Mouse (Mus musculus): Measurements from ENCODE around the gene Mfsd4b1.

DNA sequence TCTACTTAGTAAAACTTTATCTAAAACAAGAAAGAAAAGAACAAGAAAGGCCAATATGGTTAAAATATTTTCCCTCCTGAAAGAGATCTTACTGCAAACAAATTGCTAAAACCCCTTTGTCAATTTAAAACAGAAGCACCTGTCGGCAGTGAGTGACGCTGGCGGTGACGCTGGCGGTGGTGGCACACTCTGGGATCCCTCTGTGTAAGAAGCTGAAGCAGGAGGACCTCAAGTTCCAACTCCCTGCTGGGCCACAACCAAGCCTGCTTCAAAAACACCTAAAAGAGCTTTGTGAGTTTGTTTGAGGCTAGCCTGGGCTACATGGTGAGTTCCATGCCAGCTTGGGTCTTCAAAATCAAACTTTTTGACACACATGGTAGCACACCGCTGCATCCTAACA lies 9.9 kb upstream of the Mfsd4b1 start:
- TF ChIP-seq CTCF (IDR thresholded peaks at IDR 0.05) (no peak), EP300 (IDR thresholded peaks at IDR 0.05) (no peak)
